Mouse (Mus musculus) retina, postnatal 1 day (tissue): ENCODE results near the gene Spsb4.

Experiments used
- DNase-seq: peaks from one replicate; pipeline ENCODE4 v3.0.0-alpha.2; 2012

The Spsb4 gene

GRCm38 (mm10) chr9:96978147-96978782, 40.4 kb downstream of the Spsb4 start:
- DNase-seq: no peak

- DNase-seq: no peak
Measured at GRCm38 (mm10) chr9:96977287-96978145, 41.1 kb downstream of the Spsb4 start.

GRCm38 (mm10) chr9:96973091-96973490, 45.6 kb downstream of the Spsb4 start:
- no peak for DNase-seq

- peak; percentile 85 for DNase-seq
Measured at GRCm38 (mm10) chr9:96971625-96972404, 46.8 kb downstream of the Spsb4 start.

- no peak for DNase-seq
Measured at GRCm38 (mm10) chr9:96967516-96967915, 51.1 kb downstream of the Spsb4 start.

- DNase-seq: no peak
Measured at GRCm38 (mm10) chr9:96966465-96966864, 52.2 kb downstream of the Spsb4 start.

- peak; percentile 87 for DNase-seq
Measured at GRCm38 (mm10) chr9:96963443-96964215, 55.0 kb downstream of the Spsb4 start.

- no peak for DNase-seq
Measured at GRCm38 (mm10) chr9:96962714-96963113, 55.9 kb downstream of the Spsb4 start.

- peak; percentile 51 for DNase-seq
Measured at GRCm38 (mm10) chr9:96961986-96962701, 56.5 kb downstream of the Spsb4 start.

- DNase-seq: peak; percentile 71
Measured at GRCm38 (mm10) chr9:96961006-96961405, 57.6 kb downstream of the Spsb4 start.

- DNase-seq: no peak
Measured at GRCm38 (mm10) chr9:96960241-96960640, 58.4 kb downstream of the Spsb4 start.

- DNase-seq: no peak
Measured at GRCm38 (mm10) chr9:96959469-96959868, 59.2 kb downstream of the Spsb4 start.

- DNase-seq: peak; percentile 48
Measured at GRCm38 (mm10) chr9:96958009-96958615, 60.5 kb downstream of the Spsb4 start.

- no peak for DNase-seq
Measured at GRCm38 (mm10) chr9:96957298-96957865, 61.3 kb downstream of the Spsb4 start.

GRCm38 (mm10) chr9:96956646-96957297, 61.9 kb downstream of the Spsb4 start:
- DNase-seq: no peak

- DNase-seq: no peak
Measured at GRCm38 (mm10) chr9:96954063-96954809, 64.4 kb downstream of the Spsb4 start.

GRCm38 (mm10) chr9:96953443-96953842, 65.2 kb downstream of the Spsb4 start:
- DNase-seq: no peak

GRCm38 (mm10) chr9:96952310-96952975, 66.2 kb downstream of the Spsb4 start:
- DNase-seq: no peak

GRCm38 (mm10) chr9:96949551-96949950, 69.1 kb downstream of the Spsb4 start:
- no peak for DNase-seq
